Mouse (Mus musculus) monocyte, adult 2 months (primary cell): ENCODE measurements around the gene Olfr1371.

Experiments
- DNase-seq, 2 experiments: peaks; one replicate each; pipeline ENCODE4 v3.0.0; 2022; ENCODE audit warnings: low spot score in 2 of 2, low read depth in 1 of 2

Gene Olfr1371

DNA sequence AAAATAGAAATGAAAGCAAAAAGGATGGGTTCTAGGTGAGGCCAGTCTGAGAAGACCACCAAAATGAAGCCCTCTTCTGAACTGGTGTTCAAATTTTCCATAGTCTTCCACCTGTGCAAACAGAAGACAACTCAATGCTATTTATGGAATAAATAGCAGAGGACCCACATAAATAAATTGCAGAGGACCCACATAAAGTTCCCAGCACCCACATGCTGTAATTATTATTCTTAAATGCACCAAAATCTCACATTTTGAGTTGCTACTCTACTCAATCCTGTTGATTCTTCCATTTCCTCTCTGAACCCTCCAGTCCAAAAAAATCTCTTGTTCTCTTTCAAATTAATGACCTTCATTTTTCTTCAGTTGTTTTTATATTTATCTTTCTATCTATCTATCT is at the start of gene Olfr1371:
Olfr1371 (minus strand) TSS at position 101 of the 400 bp plus-strand sequence.
- DNase-seq = no peak

DNA sequence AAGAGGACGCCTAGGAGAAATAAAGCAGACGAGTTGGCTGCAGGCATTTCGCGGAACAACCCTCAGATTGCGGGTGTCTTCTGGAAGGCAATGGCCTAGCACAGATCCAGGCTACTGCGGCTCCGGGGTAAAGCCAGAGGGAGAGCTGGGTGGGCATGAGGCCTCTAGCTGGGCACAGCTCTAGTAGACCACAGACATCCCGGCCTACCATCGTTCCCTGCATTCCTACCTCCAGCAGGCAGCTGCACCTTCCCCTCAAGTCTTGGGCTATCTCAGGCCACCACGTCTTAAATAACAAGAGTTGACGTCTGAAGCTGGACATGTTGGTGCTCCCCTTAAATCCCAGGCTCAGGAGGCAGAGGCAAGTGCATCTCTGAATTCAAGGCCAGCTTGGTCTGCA is 48.6 kb upstream of the Olfr1371 start:
- DNase-seq = no peak

DNA sequence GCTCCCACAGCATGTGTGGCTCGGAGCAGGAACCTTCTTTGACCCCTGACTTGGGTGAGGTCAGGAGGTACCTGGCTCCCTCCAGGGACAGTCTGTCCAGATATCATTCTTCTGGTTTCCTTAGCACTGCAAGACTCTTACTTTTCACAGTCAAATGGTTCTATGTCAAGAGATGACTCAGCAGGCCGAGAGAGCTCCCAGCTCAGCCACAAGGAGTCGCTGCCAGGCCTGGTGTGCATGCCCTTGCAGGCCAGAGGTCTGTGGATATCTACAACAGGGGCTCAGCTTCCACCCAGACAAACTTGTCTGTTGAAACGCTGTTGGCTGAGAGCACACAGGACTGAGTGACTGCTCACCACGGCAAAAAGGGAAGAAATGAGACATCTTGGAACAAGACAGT is 48.1 kb upstream of the Olfr1371 start:
- DNase-seq = no peak

GRCm38 (mm10) chr11:52260878-52261277 is 47.1 kb upstream of the Olfr1371 start:
- DNase-seq = no peak

DNA sequence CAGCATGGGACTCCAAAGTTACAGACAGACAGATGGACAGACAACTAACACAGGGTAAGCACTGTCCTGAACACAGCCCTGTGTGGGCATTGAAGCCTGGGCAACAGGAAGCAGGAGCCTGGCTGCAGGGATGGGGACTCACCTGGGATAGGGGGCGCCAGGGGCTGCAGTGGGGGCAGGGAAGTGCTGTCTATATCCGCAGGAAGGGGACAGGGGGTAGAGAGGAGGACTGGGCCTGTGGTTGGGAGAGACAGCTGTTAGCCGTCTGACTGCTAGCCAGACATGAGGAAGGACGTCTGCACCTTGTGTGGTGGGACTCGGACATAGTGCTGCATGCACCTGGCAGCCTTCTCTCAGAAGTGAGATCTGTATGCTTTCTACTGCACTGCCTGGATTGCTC is 44.9 kb upstream of the Olfr1371 start:
- DNase-seq = no peak

- no peak for DNase-seq
These were observed 43.6 kb upstream of the Olfr1371 start for GRCm38 (mm10) chr11:52257376-52257775.

DNA sequence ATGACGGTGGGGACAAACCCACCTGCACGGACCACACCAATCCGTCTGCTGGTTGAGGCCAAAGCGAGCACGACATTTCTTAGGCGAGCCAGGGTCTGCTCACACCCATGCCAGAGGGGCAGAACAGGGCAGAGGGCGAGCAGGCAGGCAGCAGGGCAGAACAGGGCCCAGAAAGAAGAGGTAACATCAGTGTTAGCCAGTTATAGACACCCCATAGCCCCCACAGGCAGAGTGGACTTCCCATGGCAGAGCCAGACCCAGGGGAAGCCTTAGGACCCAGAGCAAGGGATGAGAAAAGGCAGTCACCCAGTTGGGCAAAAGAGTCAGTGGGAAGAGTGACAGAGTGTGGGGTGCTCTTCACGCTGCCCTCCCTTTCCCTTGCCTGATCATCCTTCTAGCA is 41.3 kb upstream of the Olfr1371 start:
- DNase-seq = no peak

DNA sequence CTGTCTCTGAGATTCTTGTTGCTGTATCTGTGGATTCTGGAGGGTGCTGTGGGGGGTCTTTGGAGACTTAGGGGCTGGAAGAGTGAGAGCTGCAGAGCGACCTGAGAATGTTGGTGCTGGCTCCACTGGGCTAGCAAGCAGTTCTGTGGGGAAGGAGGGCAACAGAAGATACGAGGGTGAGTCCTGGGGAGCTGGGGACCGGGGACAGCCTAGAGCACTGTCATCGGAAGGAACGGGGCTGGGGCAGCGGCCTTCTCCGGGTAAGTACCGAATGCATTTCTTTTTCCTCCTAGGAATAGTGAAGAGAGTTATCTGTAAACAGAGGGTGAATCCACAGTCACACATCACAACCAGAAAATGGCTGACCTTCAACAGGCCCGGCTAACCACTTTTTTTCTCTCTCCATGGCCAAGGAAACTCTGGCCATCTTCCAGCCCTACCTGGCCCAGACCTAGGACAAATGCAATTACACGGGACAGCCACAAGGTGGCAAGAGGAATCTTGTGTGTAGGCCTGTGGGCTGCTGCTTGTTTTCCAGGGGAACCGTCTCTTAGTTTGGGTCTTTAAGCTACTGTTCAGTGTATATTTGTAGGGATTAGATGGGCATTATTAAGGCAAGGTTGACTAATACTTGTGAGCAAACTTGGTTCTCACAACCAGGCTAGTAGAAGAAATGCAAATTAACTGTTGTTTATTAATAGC is 40.0 kb upstream of the Olfr1371 start:
- no peak for DNase-seq

DNA sequence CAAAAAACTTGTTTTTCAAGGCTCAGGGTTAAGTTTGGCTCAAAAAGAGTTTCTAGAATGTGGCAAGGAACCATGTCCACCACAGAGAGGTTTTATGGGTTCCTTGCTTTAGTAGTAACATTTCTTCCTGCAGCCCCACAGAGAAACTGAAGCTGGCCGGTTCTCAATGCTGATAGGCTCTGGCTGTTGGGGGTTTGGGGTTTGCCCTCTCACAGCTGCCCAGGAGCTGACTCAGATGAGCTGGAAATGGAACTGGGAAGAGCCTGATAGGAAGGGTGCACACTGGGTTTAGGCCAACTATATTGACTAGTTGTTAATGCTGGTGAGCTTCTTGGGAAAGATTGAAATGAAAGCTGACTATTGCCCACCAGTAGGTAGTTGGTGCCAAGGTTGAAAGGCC is 38.9 kb upstream of the Olfr1371 start:
- DNase-seq = no peak

GRCm38 (mm10) chr11:52251770-52252169 is 38.0 kb upstream of the Olfr1371 start:
- no peak for DNase-seq

DNA sequence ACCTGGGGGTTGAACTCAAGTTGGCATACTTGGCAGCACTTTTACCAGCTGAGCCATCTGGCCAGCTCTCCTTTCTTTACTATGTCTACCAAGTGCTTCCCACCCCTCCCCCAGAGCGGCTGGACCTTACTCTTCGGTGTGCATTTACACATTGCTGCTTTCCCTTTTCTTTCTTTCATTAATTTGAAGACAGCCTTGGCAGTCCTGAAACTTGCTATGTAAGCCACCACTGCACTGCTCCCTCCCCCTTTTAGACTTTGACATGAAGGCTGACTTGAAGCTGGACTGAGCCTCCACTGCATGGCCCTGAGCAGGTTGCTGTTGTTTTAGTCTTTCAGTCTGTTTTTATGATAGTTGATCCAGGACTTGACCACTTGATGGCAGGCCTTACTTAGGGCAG is 35.7 kb upstream of the Olfr1371 start:
- no peak for DNase-seq

GRCm38 (mm10) chr11:52240898-52241542 is 27.2 kb upstream of the Olfr1371 start:
- no peak for DNase-seq

- no peak for DNase-seq
These were observed 20.7 kb upstream of the Olfr1371 start for GRCm38 (mm10) chr11:52234509-52234908.

DNA sequence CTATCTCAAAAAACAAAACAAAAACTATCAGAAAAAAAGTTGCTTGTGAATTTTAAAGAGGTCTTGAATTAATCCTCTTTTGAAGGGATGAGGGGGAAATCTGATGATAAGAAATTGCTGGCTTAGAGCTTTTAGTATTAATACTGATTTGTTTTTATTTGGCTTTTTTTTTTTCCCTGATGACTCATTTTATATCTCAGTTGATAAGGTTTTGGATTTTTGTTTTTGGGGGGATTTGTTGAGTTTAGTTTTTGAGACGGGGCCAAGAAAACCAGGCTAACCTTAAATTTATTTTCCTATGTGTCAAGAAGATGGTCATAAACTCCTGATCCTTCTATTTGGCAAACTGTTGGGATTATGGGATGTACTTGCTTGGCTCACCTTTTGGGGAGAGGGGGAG is 20.1 kb upstream of the Olfr1371 start:
- no peak for DNase-seq

- no peak for DNase-seq
These were observed 19.4 kb upstream of the Olfr1371 start for GRCm38 (mm10) chr11:52233043-52233653.

DNA sequence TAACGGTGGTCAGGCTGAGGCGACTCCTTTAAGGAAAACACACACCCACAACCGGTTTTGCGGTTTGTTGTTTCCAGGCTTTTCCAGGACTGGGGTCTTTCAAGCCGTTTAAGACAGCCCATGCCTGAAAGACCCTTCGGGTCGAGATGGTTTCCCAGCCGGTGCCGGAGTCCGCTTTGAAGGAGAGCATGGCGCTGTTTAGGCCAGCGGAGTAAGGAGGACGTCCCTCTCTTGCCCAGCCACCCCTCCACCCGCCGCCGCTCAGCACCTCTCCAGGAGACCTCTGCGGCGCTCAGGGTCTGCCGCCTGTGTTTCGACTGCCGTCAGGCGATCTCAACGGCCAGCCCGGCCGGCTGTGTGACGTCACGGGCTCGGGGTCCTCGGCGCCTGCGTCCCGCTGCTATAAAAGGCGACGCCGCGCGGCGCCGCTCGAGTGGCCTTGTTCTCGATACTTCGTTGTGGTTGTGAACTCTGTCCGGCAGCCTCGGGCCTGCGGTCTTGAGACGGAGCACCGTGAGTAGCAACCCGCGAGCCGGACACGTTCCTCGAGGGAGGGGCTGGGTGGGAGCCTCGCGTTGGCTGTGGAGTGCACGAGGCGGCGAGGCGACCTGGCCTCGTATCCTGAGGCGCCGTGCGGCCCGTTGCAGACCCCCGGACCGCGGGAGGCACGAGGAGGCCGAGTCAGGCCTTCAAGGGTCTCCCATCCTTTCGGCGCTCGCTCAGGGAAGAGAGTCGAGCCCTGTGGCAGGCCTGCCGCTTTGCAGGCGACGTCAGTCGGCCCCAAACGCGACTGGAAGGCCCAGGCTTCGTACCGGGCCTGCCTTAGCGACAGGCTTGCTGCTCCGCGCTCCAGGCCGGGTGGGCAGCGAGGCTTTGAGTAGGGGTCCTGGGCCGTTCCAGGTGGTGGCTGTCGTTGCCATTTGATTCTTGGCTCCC is 18.1 kb upstream of the Olfr1371 start, which contains the start of gene Skp1a:
Skp1a (plus strand) TSS at position 390 of the 936 bp plus-strand sequence.
- DNase-seq = peak; percentile 70 to 90

- DNase-seq = no peak
These were observed 16.9 kb upstream of the Olfr1371 start for GRCm38 (mm10) chr11:52230694-52231093.

- no peak for DNase-seq
These were observed 15.1 kb upstream of the Olfr1371 start for GRCm38 (mm10) chr11:52228722-52229448.

DNA sequence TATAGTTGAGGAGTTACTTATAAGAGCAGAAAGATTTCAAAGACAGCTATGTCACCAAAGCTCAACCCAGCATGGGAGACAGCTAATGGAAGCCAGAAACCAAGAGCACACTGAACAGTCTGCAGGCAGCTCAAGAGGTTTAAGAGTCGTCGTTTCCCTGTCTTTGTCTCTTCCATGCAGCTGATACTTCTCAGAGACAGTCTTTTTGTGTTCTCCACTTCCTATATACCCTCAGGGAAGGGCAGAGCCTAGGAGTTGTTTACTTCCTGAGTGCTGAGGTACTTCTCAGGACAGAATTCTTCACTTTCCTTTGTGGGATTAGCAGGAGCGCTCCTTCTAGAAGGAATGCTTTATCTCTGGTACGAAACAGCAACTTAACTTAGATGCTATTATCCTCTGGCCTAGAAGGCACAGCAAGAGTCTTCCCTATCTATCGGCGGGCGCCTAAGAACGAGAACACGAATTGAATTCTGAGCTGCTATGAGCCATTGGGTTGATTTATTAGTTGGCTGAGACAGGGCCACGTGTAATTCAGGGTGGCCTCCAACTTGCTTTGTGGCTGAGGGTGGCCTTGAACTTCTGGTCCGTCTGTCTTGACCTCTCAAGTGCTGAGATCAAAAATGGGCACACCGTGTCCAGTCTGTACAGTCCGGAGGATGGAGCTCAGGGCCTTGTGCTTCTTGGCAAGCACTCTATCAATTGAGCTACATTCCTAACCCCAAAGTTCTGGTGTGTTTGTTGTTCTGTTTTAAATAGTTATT is 13.9 kb upstream of the Olfr1371 start:
- no peak for DNase-seq

DNA sequence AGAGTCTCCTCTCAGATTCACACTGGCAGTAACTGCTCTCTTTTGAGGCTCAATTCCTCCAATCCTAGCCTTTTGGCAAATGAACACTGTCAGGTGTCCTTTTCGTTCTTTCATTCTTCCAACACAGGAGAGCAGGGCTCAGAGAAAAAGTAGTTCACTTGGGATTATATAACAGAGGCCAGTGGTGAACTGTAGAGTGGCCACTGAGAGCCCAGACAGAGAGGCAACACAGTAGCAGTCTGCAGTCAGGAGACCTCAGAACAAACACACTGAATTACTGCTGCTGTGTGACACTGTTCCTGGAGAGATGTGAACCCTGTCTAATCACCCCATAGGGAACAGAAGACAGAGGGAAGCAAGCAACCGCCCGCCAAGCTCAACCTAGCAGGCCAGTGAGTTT is 13.3 kb upstream of the Olfr1371 start:
- DNase-seq = no peak
